Mouse (Mus musculus) CH12.LX (cell line): ENCODE measurements around the gene Mlxip. TPM values are rescaled to one million over a fixed set of nuclear protein-coding genes. Genes with fewer than 3 reads are reported as not detected.

Experiments
- DNase-seq: peaks from one replicate; pipeline ENCODE4 v3.0.0-alpha.2; 2013; ENCODE audit errors: extremely low read depth
- H3K27ac ChIP-seq: 2 replicates; pipeline ENCODE4 v1.5.1; 2012; ENCODE audit warnings: low read depth, mild to moderate bottlenecking, control low read depth, moderate library complexity; ENCODE audit not compliant: insufficient read depth
- H3K27me3 ChIP-seq: replicated peaks from 2 replicates; pipeline ENCODE3; 2012; ENCODE audit warnings: inconsistent platforms
- H3K36me3 ChIP-seq, 2 experiments: replicated peaks in 1 of 2; 2 replicates each; pipeline versions ENCODE3 to v1.6.1; 2012; ENCODE audit warnings: inconsistent platforms in 1 of 2, low read length in 1 of 2, mild to moderate bottlenecking in 1 of 2, mixed read lengths in 1 of 2, moderate library complexity in 1 of 2; ENCODE audit not compliant: control insufficient read depth in 1 of 2, insufficient read depth in 1 of 2
- H3K4me1 ChIP-seq, 2 experiments: 2 replicates each; pipeline ENCODE4 v1.6.1; 2012; ENCODE audit warnings: inconsistent platforms in 1 of 2, moderate library complexity in 1 of 2; ENCODE audit not compliant: insufficient read depth in 2 of 2, control insufficient read depth in 1 of 2
- H3K4me2 ChIP-seq: 2 replicates; pipeline ENCODE4 v1.6.1; 2012; ENCODE audit warnings: low read depth, mild to moderate bottlenecking, control low read depth; ENCODE audit not compliant: poor library complexity, insufficient read depth, severe bottlenecking
- H3K4me3 ChIP-seq, 3 experiments: fragments of 150-350 bp in 1 of 3; sonication (generic) in 1 of 3; replicated peaks in 1 of 3; 2 replicates each; pipeline versions ENCODE3 to v1.5.1; 2011 to 2012; ENCODE audit warnings: low read depth in 2 of 3, low read length in 2 of 3, mild to moderate bottlenecking in 2 of 3, moderate library complexity in 2 of 3, control low read depth in 1 of 3, improper control_type of control experiment in 1 of 3, inconsistent platforms in 1 of 3, mixed read lengths in 1 of 3; ENCODE audit not compliant: poor library complexity in 1 of 3
- H3K79me2 ChIP-seq: replicated peaks from 2 replicates; pipeline ENCODE4 v1.6.1; 2012; ENCODE audit warnings: mild to moderate bottlenecking, moderate library complexity; ENCODE audit not compliant: control insufficient read depth, poor library complexity, insufficient read depth, severe bottlenecking; ENCODE audit errors: extremely low read depth
- H3K9ac ChIP-seq: 2 replicates; pipeline ENCODE4 v1.6.1; 2012; ENCODE audit warnings: low read depth, mild to moderate bottlenecking, control low read depth, moderate library complexity; ENCODE audit not compliant: insufficient read depth
- H3K9me3 ChIP-seq: replicated peaks from 2 replicates; pipeline ENCODE3; 2012; ENCODE audit warnings: low read length, inconsistent platforms, mixed read lengths
- ELF1 ChIP-seq: IDR thresholded peaks from 2 replicates; pipeline ENCODE4 v1.6.1; 2014; ENCODE audit warnings: low read depth, mild to moderate bottlenecking, inconsistent platforms, low read length, improper control_type of control experiment
- ETS1 ChIP-seq: conservative IDR thresholded peaks from 2 replicates; pipeline ENCODE4 v1.6.1; 2012; ENCODE audit warnings: low read depth, mild to moderate bottlenecking, inconsistent platforms, low read length, improper control_type of control experiment, moderate library complexity
- MAFK ChIP-seq: IDR thresholded peaks from 2 replicates; pipeline ENCODE4 v1.6.1; 2011; ENCODE audit warnings: low read length, improper control_type of control experiment; ENCODE audit not compliant: insufficient replicate concordance
- MEF2A ChIP-seq: IDR thresholded peaks from 2 replicates; pipeline ENCODE4 v1.6.1; 2014; ENCODE audit warnings: low read depth, mild to moderate bottlenecking, inconsistent platforms, low read length, improper control_type of control experiment, borderline replicate concordance
- MXI1 ChIP-seq: IDR thresholded peaks from 2 replicates; pipeline ENCODE4 v1.6.1; 2011; ENCODE audit warnings: mild to moderate bottlenecking, low read depth, low read length, improper control_type of control experiment
- NRF1 ChIP-seq: IDR thresholded peaks from 2 replicates; pipeline ENCODE4 v1.6.1; 2014; ENCODE audit warnings: low read depth, mild to moderate bottlenecking, inconsistent platforms, low read length, improper control_type of control experiment, moderate library complexity
- POLR2AphosphoS2 ChIP-seq: IDR thresholded peaks from 2 replicates; pipeline ENCODE4 v1.6.1; 2011; ENCODE audit warnings: low read depth, low read length, improper control_type of control experiment
- RAD21 ChIP-seq: IDR thresholded peaks from 2 replicates; pipeline ENCODE4 v1.6.1; 2011; ENCODE audit warnings: low read depth, mild to moderate bottlenecking, low read length, improper control_type of control experiment, moderate library complexity
- RCOR1 ChIP-seq: conservative IDR thresholded peaks from 2 replicates; pipeline ENCODE4 v1.6.1; 2012; ENCODE audit warnings: low read depth, mild to moderate bottlenecking, inconsistent platforms, low read length, improper control_type of control experiment
- SMC3 ChIP-seq: IDR thresholded peaks from 2 replicates; pipeline ENCODE4 v1.6.1; 2011; ENCODE audit warnings: low read depth, low read length, improper control_type of control experiment
- TBP ChIP-seq: conservative IDR thresholded peaks from 2 replicates; pipeline ENCODE4 v1.6.1; 2011; ENCODE audit warnings: low read depth, low read length, improper control_type of control experiment
- UBTF ChIP-seq: IDR thresholded peaks from 2 replicates; pipeline ENCODE4 v1.6.1; 2012; ENCODE audit warnings: low read depth, mild to moderate bottlenecking, inconsistent platforms, low read length, improper control_type of control experiment, moderate library complexity
- USF2 ChIP-seq: conservative IDR thresholded peaks from 2 replicates; pipeline ENCODE4 v1.6.1; 2011; ENCODE audit warnings: low read depth, low read length, improper control_type of control experiment
- ZMIZ1 ChIP-seq: IDR thresholded peaks from 2 replicates; pipeline ENCODE4 v1.6.1; 2012; ENCODE audit warnings: low read depth, mild to moderate bottlenecking, inconsistent platforms, low read length, improper control_type of control experiment
- dilution Hi-C: fragments of 300-500 bp; cut with MboI; formaldehyde crosslinking; loops from 2 replicates; pipeline ENCODE4 v1.14.3; 2020; ENCODE audit warnings: low sequenced_read_pairs; ENCODE audit not compliant: extremely low pct_unique_long_range_greater_than_20kb, extremely low pct_ligation_motif_present
- in situ Hi-C: fragments of 300-500 bp; cut with MboI; formaldehyde crosslinking; loops from 3 replicates; pipeline ENCODE4 v1.14.3; 2019; ENCODE audit warnings: low sequenced_read_pairs, low pct_ligation_motif_present, low pct_unique_long_range_greater_than_20kb, mixed read lengths
- polyA plus RNA-seq: library from polyadenylated mRNA; unstranded; fragments of >175 nt; gene quantifications from 2 replicates; pipeline ENCODE4 v1.2.1, GENCODE M21; 2012; ENCODE audit warnings: low read depth; ENCODE audit not compliant: insufficient read length
- total RNA-seq, 2 experiments: library from RNA; depleted of rRNA; stranded (reverse); fragments of 300-350 nt in 1 of 2; fragments of >200 nt in 1 of 2; gene quantifications; 2 replicates each; pipeline ENCODE4 v1.2.3; 2012 to 2014

Mlxip gene
- total and polyA plus RNA-seq, 3 experiments: 4.3 to 17.9 (median 7.4) TPM

GRCm38 (mm10) chr5:123416149-123416548 is 21.6 kb downstream of the Mlxip start:
- dilution Hi-C loops (no loop called here), in situ Hi-C loops (no loop called here)
- Histone ChIP-seq H3K9ac (no peak overlapping the region), H3K4me3 (no peak overlapping the region), H3K27ac (no peak overlapping the region), H3K4me2 (no peak overlapping the region), H3K9me3 (peaks cover 3% of the 10 kb centered on the region), H3K36me3 (peaks cover 0 to 49% of the 10 kb centered on the region in 2 experiments), H3K27me3 (no peaks in the 10 kb centered on the region), H3K4me1 (peaks cover 0 to 6% of the 10 kb centered on the region in 2 experiments; a peak in 1 of 4 replicates), H3K79me2 (peaks cover 13% of the 10 kb centered on the region; the same call in 1 of the 2 replicates)
- TF ChIP-seq ZMIZ1 (no peak), MAFK (no peak), UBTF (no peak), TBP (no peak)
- DNase-seq: no peak

GRCm38 (mm10) chr5:123416566-123417518 is 22.2 kb downstream of the Mlxip start:
- in situ Hi-C loops (no loop called here), dilution Hi-C loops (no loop called here)
- H3K27me3 ChIP-seq: no peaks in the 10 kb centered on the region
- H3K4me1 ChIP-seq: peaks cover 0 to 6% of the 10 kb centered on the region in 2 experiments; a peak in 1 of 4 replicates
- no peak for DNase-seq
- H3K4me3 ChIP-seq: no peak overlapping the region
- H3K9ac ChIP-seq: no peak overlapping the region
- H3K36me3 ChIP-seq: peaks cover 2 to 52% of the 10 kb centered on the region in 2 experiments
- no peak overlapping the region for H3K27ac ChIP-seq
- no peaks in the 10 kb centered on the region for H3K9me3 ChIP-seq
- H3K4me2 ChIP-seq: no peak overlapping the region
- H3K79me2 ChIP-seq: peaks cover 13% of the 10 kb centered on the region; the same call in 1 of the 2 replicates
- TF ChIP-seq NRF1: no peak
- TF ChIP-seq UBTF: no peak
- no peak for TF ChIP-seq POLR2AphosphoS2
- TF ChIP-seq RCOR1: no peak
- no peak for TF ChIP-seq ELF1
- no peak for TF ChIP-seq ETS1
- no peak for TF ChIP-seq TBP
- TF ChIP-seq RAD21: no peak
- TF ChIP-seq MEF2A: no peak
- TF ChIP-seq MXI1: no peak
- no peak for TF ChIP-seq USF2
- no peak for TF ChIP-seq SMC3
